Mouse (Mus musculus): ENCODE data around the gene Slc9a8. TPM values are rescaled to one million over a fixed set of nuclear protein-coding genes. Genes with fewer than 3 reads are reported as not detected.

The Slc9a8 gene
- total RNA-seq, 2 experiments from 2014 or later = 26.2 to 32.4 TPM

- no peak for DNase-seq (ENCODE audit: low spot score in 2 of 2)
Observed at GRCm38 (mm10) chr2:167479501-167479900, 58.0 kb downstream of the Slc9a8 start.

- no peak for DNase-seq (ENCODE audit: low spot score in 2 of 2)
Observed at GRCm38 (mm10) chr2:167482681-167483080, 61.2 kb downstream of the Slc9a8 start.

- no peak for DNase-seq (ENCODE audit: low spot score in 2 of 2)
Observed at GRCm38 (mm10) chr2:167483081-167483826, 61.7 kb downstream of the Slc9a8 start.

GRCm38 (mm10) chr2:167483827-167484410 lies 62.4 kb downstream of the Slc9a8 start:
- DNase-seq (ENCODE audit: low spot score in 2 of 2) = no peak

- DNase-seq (ENCODE audit: low spot score in 2 of 2) = no peak
Observed at GRCm38 (mm10) chr2:167484932-167485331, 63.4 kb downstream of the Slc9a8 start.

GRCm38 (mm10) chr2:167485501-167486377 lies 64.2 kb downstream of the Slc9a8 start:
- DNase-seq (ENCODE audit: low spot score in 2 of 2) = no peak

- no peak for DNase-seq (ENCODE audit: low spot score in 2 of 2)
Observed at GRCm38 (mm10) chr2:167486573-167486972, 65.1 kb downstream of the Slc9a8 start.

- DNase-seq (ENCODE audit: low spot score in 2 of 2) = no peak
Observed at GRCm38 (mm10) chr2:167487551-167487950, 66.0 kb downstream of the Slc9a8 start.

GRCm38 (mm10) chr2:167487994-167488393 lies 66.5 kb downstream of the Slc9a8 start:
- DNase-seq (ENCODE audit: low spot score in 2 of 2) = no peak

- peak; percentile 47 to 65 for DNase-seq (ENCODE audit: low spot score in 2 of 2)
Observed at GRCm38 (mm10) chr2:167490813-167491525, 69.5 kb downstream of the Slc9a8 start.

- no peak for DNase-seq (ENCODE audit: low spot score in 2 of 2)
Observed at GRCm38 (mm10) chr2:167491757-167492708, 70.5 kb downstream of the Slc9a8 start, which contains the start of gene Rnf114. Gene Rnf114 (plus strand): TSS chr2:167492645.

- peak; percentile 94 to 96 for DNase-seq (ENCODE audit: low spot score in 2 of 2)
Observed at GRCm38 (mm10) chr2:167492713-167493636, 71.5 kb downstream of the Slc9a8 start, which contains the start of gene Spata2. Gene Spata2 (minus strand): TSS chr2:167492887.

GRCm38 (mm10) chr2:167496437-167496836 lies 74.9 kb downstream of the Slc9a8 start:
- peak in 1 of 2 experiments; percentile 53 for DNase-seq (ENCODE audit: low spot score in 2 of 2)

GRCm38 (mm10) chr2:167497272-167497671 lies 75.8 kb downstream of the Slc9a8 start:
- no peak for DNase-seq (ENCODE audit: low spot score in 2 of 2)

- no peak for DNase-seq (ENCODE audit: low spot score in 2 of 2)
Observed at GRCm38 (mm10) chr2:167502554-167503252, 81.2 kb downstream of the Slc9a8 start.

- DNase-seq (ENCODE audit: low spot score in 2 of 2) = peak; percentile 85 to 93
Observed at GRCm38 (mm10) chr2:167503253-167503895, 81.9 kb downstream of the Slc9a8 start.

- peak in 1 of 2 experiments; percentile 42 for DNase-seq (ENCODE audit: low spot score in 2 of 2)
Observed at GRCm38 (mm10) chr2:167503896-167504349, 82.4 kb downstream of the Slc9a8 start.

Data from left cerebral cortex, adult 18-20 months (tissue).